Mouse (Mus musculus) spleen, embryonic (tissue): ENCODE data around the gene Scap.

Experiments
- CTCF ChIA-PET: fragments of 350-600 bp; sonication (Branson Sonifier 250); formaldehyde crosslinking; loops from one replicate; lab custom pipeline; 2022; lab: Charles Lee

Scap gene

DNA sequence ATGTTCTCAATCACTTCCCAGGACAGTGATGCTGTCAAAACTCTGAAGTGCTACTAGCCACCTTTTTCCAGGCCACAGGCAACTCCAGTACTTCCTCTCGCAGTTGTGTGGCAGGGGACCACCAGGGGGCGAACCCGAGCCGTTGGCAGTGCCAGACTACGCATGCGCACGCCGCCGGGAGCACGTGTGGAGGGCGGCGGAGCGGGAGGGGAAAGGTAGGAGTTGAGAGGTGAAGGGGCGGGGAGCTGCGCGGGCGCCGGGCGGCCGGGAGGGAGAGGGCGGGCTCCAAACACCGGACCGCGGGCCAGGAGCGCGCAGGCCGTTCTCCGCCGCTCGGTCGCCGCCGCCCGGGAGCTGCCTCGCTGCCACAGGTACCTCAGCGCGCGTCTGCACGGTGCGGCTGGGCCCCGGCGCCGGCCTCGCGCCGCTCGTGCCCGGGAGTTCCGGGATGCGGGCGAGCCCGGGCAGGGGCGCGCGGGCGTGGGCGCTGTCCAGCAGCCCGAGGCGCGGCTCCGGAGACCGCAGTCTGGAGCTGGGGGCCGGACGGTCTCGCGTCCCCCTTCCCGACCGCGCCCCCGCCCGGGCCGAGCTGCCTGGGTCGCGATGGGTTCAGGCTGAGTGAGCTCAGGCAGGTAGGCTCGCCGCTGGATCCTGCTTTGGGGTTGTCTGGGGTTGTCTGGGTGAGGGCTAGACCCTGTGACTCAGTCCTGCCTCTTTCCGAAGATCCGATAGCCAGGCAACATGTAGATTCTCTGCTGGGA lies at the start of gene Scap:
TSS of gene Scap (plus strand) at position 154 of the 761 bp plus-strand sequence.
- CTCF ChIA-PET, result interaction anchor here (0.6 kb wide), 1 partner anchor 198 kb away, joined by 8 read pairs; no protein-coding TSS in a partner anchor

DNA sequence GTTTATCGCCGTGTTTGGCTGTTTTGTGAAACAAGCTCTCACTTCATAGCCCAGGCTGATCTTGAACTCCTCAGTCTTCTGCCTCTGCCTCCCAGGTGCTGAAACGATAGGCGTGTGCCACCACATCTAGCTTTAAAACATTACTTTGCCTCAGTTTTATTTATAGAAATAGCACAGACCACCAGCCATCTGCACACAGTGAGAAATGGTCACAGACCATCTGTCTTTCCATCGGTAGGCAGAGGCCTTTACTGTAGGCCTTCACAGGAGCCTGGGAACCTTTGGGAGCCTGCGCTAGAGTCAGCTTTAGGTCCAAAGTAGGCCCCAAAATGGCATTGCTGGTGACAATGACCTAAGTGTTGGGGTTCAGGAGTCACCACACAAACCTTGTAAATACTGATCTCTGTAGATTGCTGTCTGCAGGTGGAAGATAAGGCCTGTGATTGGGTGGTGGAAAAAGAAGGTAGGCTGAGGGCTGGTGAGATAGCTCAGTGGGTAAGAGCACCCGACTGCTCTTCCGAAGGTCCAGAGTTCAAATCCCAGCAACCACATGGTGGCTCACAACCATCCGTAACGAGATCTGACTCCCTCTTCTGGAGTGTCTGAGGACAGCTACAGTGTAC lies 48.9 kb upstream of the Scap start:
- CTCF ChIA-PET, result no interaction called here

DNA sequence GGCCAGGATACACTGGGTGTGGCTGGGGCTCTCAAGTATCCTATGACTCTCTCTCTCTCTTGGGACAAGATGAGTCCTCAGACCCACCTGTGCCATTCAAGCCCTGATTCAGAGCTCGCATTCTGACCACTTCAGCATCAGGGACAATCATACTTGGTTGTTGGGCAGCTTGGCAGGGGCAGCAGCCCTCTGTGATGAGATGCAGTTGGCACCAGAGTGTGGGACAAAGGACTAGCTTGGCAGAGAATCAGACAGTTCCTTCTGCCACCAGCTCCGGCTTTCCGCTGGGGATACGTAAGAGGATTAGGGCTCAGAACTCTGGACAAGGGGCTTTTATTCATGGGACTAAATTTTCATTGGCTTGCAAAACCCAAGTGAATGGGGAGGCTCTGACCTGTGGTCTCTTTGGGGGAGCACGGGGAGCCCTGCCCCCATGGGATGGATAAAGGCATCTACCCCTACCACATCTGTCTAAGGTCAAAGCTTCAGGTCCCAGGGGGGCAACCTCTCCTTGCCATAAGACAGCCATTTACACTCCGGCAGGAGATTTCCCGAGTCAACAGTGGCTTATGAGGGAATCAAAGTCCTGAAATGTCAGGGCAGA lies 45.7 kb upstream of the Scap start:
- CTCF ChIA-PET, result no interaction called here

GRCm38 (mm10) chr9:110293254-110293718 lies 39.8 kb upstream of the Scap start:
- CTCF ChIA-PET, result no interaction called here

- CTCF ChIA-PET, result no interaction called here
These were observed 39.1 kb upstream of the Scap start for GRCm38 (mm10) chr9:110293873-110294415.

DNA sequence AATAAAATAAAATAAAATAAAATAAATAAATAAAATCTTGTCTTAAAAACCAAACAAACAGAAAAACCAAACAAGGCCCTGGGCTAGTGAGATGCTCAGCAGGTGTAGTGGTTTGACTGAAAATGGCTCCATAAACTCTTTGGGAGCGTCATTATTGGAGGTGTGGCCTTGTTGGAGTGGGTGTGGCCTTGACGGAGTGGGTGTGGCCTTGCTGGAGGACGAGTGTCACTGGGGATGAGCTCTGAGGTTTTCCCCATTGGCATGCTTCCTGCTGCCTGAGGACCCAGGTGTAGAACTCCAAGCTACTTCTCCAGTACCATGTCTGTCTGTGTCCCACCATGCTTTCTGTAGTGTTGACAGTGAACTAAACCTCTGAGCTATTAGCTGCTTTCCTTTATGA lies 38.3 kb upstream of the Scap start:
- CTCF ChIA-PET, result no interaction called here

DNA sequence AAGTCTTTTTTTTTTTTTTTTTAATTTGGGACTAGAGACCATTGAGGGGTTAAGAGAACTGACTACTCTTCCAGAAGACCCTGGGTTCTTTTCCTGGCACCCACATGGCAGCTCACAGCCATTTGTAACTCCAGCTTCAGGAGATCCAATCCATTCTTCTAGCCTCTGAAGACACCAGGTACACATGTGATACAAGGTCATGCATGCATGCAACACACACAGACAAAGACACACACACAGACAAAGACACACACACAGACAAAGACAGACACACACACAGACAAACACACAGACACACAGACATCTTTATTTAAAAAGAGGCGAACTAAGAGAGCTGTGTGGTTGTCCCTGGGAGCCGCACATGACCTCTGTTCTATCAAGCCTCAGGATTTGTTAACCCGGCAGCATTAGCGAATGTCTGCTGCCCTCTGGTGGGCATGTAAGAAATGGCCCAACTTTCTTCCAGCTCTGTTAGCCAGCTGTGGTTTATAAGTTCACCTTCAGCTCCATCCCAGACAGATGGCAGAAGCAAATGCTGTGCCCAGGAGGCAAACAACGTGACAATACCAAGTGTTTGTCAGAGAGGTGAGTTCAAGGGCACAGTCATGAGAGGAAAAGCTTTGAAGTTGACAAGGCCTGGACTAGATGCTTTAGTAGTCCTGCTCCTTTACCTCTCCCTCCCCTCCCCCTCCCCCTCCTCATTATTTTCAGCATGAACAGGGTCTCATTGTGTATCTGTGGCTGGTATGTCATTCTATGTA lies 36.0 kb upstream of the Scap start:
- CTCF ChIA-PET, result interaction anchor here (0.8 kb wide), 1 partner anchor 28 kb away, joined by 6 read pairs; no protein-coding TSS in a partner anchor

DNA sequence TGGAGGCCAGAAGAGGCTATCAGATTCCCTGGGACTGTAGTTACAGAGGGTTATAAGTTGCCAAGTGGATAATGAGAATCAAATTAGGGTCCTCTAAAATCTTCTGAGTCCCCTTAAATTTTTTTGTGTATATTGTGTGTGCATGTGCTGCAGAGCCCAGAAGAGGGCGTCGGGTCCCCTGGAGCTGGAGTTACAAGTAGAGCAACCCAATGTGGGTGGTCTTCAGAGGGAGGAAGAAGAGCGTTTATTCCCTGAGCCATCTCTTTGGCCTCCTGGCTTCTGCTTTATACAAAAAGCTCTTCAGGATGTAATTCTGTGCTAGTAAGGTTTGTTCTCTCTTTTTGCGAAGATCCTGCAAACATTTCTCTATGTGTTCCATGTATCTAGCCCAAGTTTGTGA lies 28.6 kb upstream of the Scap start:
- CTCF ChIA-PET, result interaction anchor here (0.6 kb wide), 1 partner anchor 353 kb away, joined by 3 read pairs; no protein-coding TSS in a partner anchor

- CTCF ChIA-PET, result no interaction called here
These were observed 28.0 kb upstream of the Scap start, which contains the start of gene Elp6 for GRCm38 (mm10) chr9:110304969-110305651. TSS of gene Elp6 (plus strand) at chr9:110305173.

DNA sequence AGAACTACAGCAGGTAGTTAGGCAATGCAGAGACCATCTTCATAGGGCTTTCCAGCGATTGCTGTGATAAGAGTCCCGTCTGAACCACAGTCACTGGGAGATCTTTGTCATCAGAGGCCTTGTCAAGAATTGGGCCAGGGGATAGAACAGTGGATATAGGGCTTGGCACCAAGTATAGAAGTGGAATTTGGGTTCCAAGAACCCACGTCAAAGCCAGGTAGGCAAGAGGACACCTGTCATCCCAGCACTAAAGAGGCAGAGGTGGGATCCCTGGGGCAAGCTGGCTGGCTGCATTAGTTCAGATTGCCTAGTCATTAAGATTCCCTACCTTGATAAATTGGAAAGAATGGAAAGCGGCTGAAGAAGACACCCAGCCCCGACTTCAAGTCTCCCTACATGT lies 26.7 kb upstream of the Scap start:
- CTCF ChIA-PET, result no interaction called here

DNA sequence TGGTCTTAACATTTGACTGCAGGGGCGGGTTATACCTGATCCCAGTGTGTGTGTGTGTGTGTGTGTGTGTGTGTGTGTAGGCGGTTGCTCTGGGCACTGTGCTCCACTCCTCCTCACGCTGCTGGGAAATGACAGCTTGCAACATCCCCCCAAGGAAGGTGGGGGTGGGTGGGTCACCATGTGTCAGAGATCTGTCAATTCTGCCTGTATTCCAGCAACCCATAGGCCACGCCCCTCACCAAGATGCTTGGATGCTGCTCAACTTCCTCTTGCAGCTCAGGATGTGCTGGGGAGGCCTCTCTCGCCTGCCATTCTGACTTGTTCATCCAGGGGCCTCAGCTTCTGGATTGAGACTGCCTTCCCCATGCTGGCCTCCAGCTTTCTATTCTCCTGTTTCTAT lies 18.4 kb upstream of the Scap start:
- CTCF ChIA-PET, result interaction anchor here (0.6 kb wide), 1 partner anchor 297 kb away, joined by 3 read pairs; no protein-coding TSS in a partner anchor

- CTCF ChIA-PET, result no interaction called here
These were observed 17.7 kb upstream of the Scap start for GRCm38 (mm10) chr9:110315410-110315809.

- CTCF ChIA-PET, result no interaction called here
These were observed 17.2 kb upstream of the Scap start for GRCm38 (mm10) chr9:110315904-110316303.

DNA sequence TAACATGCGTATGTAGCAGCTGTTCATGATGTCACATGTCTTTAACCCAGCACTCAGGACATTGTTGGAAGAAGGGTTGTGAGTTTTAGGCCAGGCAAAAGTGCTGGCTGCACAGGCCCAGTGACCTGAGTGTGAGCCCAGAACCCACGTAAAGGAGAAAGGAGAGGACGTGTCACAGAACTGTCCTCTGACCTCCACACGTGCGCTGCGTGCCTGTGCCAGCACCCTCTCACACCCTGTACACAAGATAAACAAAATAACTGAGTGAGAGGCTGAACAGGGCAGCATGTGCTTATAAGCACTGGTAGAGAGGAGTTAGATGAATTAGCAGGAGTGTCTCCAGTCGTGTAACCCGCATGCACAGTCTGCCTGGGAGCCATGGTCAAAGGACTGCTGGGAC lies 16.6 kb upstream of the Scap start:
- CTCF ChIA-PET, result no interaction called here

DNA sequence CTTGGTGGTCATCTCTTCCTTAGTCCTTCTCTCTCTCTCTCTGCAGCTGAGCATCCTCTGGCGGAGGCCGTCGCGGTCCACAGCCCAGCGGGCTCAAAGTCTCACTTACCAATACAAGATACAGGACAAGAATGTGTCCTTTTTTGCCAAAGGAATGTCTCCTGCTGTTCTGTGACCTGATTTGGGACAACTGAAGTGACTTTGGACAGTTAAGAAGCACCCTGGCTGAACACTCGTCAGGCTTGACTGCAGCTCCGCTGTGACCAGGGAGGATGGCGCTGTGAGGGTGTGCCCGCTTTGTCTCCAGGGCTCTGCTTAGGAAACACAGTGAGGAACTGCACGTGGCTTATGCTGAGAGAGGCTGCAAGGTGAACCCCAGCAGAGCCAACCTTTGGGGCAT lies 12.3 kb upstream of the Scap start:
- CTCF ChIA-PET, result no interaction called here

DNA sequence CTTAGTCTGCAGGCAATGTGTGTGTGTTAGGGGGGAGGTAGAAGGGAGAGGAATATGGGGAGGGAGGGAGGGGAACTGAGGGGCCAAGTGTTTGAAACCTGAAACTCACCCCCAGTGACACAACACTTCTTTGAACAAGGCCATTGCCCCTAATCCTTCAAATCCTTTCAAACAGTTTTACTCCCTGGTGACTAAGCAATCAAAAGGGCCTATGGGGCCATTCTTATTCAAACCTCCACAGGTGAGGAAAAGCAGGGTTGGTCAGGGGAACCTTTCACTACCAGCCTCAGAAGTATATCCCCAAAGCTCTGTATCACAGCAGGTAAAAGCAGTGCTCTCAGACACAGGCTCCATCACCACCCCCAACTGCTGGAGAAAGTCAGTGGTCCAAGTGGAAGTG lies 10.1 kb upstream of the Scap start:
- CTCF ChIA-PET, result interaction anchor here (0.6 kb wide), 1 partner anchor 609 kb away, joined by 7 read pairs; no protein-coding TSS in a partner anchor

GRCm38 (mm10) chr9:110324181-110324580 lies 8.9 kb upstream of the Scap start:
- CTCF ChIA-PET, result interaction anchor here (0.6 kb wide), 1 partner anchor 8 kb away, joined by 4 read pairs; no protein-coding TSS in a partner anchor

DNA sequence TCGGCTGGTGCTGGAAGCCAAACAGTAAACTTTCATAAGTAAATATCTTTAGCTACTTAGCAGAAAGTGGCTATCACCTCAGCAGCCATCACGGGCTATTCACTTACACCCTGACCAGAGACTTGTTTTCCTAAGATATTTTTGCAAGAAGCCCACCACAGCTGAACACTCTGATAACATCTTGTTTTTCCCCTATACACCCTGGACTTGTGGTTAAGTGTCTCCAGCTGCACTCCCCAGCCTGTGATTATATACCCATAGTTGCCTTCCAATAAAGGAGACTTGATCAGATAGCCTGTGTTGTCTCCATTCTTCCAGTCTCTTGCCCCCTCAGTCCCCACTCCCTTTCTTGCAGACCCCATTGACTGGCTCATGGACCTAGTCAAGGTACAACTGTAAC lies 4.9 kb upstream of the Scap start:
- CTCF ChIA-PET, result no interaction called here

GRCm38 (mm10) chr9:110328946-110329630 lies 4.0 kb upstream of the Scap start:
- CTCF ChIA-PET, result no interaction called here

DNA sequence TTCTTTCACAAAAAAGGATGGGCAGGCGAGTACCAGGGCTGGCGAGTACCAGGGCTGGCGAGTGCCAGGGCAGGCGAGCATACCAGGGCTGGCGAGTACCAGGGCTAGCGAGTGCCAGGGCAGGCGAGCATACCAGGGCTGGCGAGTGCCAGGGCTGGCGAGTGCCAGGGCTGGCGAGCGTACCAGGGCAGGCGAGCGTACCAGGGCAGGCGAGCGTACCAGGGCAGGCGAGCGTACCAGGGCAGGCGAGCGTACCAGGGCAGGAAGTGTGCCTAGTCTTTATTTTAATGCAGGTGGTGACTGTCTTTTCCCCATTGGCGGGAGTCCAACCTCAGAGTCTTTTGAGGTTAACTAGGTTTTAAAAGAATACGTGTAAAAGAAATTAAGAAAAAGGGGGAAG lies 3.4 kb upstream of the Scap start:
- CTCF ChIA-PET, result no interaction called here
